Mouse (Mus musculus) right cerebral cortex, postnatal 36 days (tissue): ENCODE data around the gene Kcnip1.

Experiments
- DNase-seq, 2 experiments: peaks; one replicate each; pipeline ENCODE4 v3.0.0; 2022; ENCODE audit warnings: low spot score in 2 of 2, mixed read lengths in 1 of 2

Kcnip1 gene

GRCm38 (mm10) chr11:33839049-33839448 lies 153.9 kb downstream of the Kcnip1 start:
- no peak for DNase-seq

- DNase-seq, result no peak
Measured at GRCm38 (mm10) chr11:33829774-33830173, 163.2 kb downstream of the Kcnip1 start.

GRCm38 (mm10) chr11:33827829-33828206 lies 165.1 kb downstream of the Kcnip1 start:
- no peak for DNase-seq

GRCm38 (mm10) chr11:33827085-33827828 lies 165.7 kb downstream of the Kcnip1 start:
- DNase-seq, result no peak

DNA sequence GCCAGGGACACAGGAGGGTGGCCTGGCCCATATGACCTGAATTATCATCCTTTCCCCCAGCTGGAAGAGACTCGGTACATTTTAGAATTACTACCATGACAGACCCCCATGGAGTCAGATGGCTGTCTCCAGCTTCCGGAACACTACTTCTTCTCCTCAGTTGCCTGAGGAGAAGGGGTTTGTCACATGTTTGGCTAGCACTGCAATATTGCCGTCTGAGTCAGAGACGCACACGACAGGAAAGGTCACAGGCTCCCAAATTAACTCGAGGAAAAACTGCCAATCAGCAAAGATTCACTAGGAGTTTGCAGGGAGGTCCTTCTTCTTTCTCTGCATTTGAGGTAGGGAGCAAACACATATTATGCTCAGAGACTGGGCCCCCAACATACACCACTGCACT lies 168.2 kb downstream of the Kcnip1 start:
- no peak for DNase-seq

DNA sequence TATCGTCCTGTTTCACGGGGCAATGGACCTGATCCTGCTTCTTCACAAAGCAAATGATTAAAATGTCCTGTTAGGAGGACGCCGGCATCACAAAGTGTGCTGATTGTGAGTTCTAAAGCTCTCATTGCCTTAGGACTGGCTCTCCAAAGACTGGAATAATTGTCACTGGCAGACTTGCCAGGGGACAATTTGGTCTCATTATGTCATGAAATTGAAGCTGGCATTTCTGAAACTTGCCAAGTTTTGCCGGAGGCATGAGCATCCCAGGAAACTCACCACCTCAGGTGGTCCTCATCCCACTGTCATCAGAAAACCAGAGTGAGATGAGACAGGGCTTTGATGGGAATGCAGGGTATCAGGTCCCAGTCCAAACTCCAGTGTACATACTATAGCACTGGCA lies 171.6 kb downstream of the Kcnip1 start:
- DNase-seq, result no peak

GRCm38 (mm10) chr11:33820876-33821275 lies 172.1 kb downstream of the Kcnip1 start:
- no peak for DNase-seq

- no peak for DNase-seq
Measured at GRCm38 (mm10) chr11:33818861-33819503, 174.0 kb downstream of the Kcnip1 start.

- no peak for DNase-seq
Measured at GRCm38 (mm10) chr11:33816020-33816419, 176.9 kb downstream of the Kcnip1 start.

GRCm38 (mm10) chr11:33810105-33810504 lies 182.8 kb downstream of the Kcnip1 start:
- no peak for DNase-seq

DNA sequence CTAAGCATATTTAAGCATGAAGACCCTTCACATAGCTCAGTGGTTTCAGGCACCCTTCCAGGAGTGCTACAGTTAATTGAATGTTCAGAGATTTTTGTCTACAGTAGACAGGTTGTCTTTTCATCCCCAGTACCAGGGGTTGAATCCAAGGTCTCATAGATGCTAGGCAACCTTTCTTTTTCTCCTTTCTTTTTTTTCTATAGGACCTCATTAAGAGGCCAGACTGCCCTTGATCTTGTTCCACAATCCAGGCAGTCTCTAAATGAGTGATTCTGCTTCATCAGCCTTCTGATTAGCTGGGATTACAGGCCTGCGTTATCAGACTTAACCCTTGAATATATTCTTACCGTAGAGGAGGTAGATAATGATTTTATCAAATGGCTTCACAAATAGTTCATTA lies 189.9 kb downstream of the Kcnip1 start:
- DNase-seq, result no peak

- no peak for DNase-seq
Measured at GRCm38 (mm10) chr11:33800436-33801088, 192.4 kb downstream of the Kcnip1 start.

- no peak for DNase-seq
Measured at GRCm38 (mm10) chr11:33799933-33800332, 193.0 kb downstream of the Kcnip1 start.

DNA sequence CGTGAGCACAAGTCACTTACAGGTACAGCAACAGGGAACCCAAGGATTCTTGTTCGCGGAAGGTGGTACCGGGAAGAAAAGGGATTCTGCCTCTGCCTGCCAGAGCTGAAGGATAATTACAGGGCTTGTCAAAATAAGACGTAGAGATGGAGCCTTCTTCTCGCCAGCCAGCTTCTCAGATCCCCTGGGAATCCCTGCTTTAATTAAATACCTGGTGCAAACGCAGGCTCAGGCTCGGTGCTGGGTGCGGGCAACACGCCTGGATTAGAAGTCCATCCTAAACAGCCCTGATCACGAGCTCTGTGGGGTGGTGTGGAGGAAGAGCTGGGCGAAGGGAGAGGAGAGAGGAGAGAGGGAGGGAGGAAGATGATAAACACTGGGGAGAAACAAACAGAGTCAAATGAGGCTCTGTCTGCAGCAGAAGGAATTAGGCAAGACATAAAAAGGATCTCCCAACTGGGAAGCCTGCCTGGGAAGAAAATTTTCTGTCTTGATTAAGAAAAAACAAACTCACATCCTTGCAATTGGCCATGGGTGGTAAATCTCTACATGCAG lies 194.8 kb downstream of the Kcnip1 start:
- no peak for DNase-seq

GRCm38 (mm10) chr11:33787362-33787761 lies 205.6 kb downstream of the Kcnip1 start:
- no peak for DNase-seq

DNA sequence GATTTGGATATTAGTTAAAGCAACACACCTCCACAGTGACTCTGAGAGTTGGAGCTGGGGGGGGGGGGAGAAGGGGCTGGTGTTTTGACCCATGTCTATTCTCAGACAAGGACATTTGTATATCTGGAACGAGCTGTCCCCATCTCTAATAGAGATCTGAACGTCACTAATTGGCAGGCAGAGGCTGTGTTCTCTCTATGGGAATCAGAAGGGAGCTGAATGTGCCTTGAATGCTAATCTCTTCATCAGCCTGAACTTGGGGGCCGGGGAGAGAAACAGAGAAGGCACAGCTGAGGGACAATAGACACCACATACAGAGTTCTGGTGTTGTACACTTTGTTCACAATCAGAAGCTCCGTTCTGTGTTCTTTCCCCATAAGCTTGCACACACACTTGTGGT lies 206.4 kb downstream of the Kcnip1 start:
- no peak for DNase-seq

GRCm38 (mm10) chr11:33781561-33781971 lies 211.4 kb downstream of the Kcnip1 start:
- DNase-seq, result no peak

DNA sequence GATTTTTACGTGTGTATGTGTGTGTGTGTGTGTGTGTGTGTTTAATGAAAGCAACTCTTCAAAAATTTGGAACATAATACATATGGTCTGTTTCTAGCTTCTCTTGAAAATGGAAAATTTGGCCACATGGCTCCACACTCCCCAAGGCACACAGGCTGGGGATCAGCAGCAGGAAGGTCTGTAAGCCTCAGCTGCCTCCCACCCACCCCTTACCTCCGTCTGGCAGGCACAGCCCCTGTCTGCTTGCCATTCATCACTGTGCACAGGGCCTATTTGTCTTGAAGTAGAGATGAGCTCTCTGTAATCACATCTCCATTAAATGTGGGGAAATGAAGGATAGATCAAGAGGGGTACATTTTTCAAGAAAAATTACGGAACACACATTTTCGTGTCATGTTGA lies 212.7 kb downstream of the Kcnip1 start:
- no peak for DNase-seq

- no peak for DNase-seq
Measured at GRCm38 (mm10) chr11:33772615-33773141, 220.3 kb downstream of the Kcnip1 start.

DNA sequence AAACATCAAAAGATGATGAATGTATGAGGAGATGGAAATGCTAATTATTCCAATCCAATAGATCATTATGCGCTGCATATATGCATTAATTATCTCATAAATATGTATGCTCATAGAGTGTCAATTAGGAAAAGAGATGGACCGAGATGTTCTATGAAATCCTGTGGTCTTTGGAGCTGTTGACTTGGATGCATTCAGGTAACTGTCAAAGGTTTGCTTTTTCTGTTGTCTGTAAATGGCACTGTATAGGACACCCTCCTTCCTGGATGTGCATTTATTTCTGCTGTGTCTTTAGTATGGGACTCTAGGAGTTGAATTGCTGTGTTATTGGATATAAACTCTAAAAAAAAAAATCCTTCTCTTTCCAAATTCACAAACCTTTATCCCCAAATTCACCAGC lies 220.9 kb downstream of the Kcnip1 start:
- DNase-seq, result no peak

- no peak for DNase-seq
Measured at GRCm38 (mm10) chr11:33766976-33767938, 225.7 kb downstream of the Kcnip1 start.
